Mouse (Mus musculus) neural tube, embryonic 14.5 days (tissue): ENCODE data around the gene Cxcr5. TPM values are rescaled to one million over a fixed set of nuclear protein-coding genes. Genes with fewer than 3 reads are reported as not detected.

ENCODE experiments used
- ATAC-seq: fragments of 200-750 bp; cut with Nextera tagmentation; 2 replicates; pipeline ENCODE4 v1.8.0; 2017; ENCODE audit warnings: low read depth, mild to moderate bottlenecking, moderate TSS enrichment, moderate library complexity
- H3K27ac ChIP-seq: fragments of 300-500 bp; sonication (generic); 2 replicates; pipeline ENCODE4 v1.5.1; 2014; ENCODE audit warnings: low read depth, mild to moderate bottlenecking, control low read depth, low read length, moderate library complexity, mixed read lengths
- H3K27me3 ChIP-seq: fragments of 300-500 bp; sonication (generic); 2 replicates; pipeline ENCODE4 v1.6.1; 2014; ENCODE audit warnings: low read length; ENCODE audit not compliant: control insufficient read depth, insufficient read depth
- H3K36me3 ChIP-seq: fragments of 300-500 bp; sonication (generic); 2 replicates; pipeline ENCODE4 v1.6.1; 2014; ENCODE audit warnings: low read length, mixed read lengths; ENCODE audit not compliant: control insufficient read depth, insufficient read depth
- H3K4me1 ChIP-seq: fragments of 300-500 bp; sonication (generic); 2 replicates; pipeline ENCODE4 v1.6.1; 2014; ENCODE audit warnings: low read length; ENCODE audit not compliant: control insufficient read depth, insufficient read depth
- H3K4me2 ChIP-seq: fragments of 300-500 bp; sonication (generic); 2 replicates; pipeline ENCODE4 v1.6.1; 2014; ENCODE audit warnings: mild to moderate bottlenecking, low read depth, low read length, control low read depth
- H3K4me3 ChIP-seq: fragments of 300-500 bp; sonication (generic); 2 replicates; pipeline ENCODE4 v1.5.1; 2014; ENCODE audit warnings: low read depth, low read length, control low read depth, mixed read lengths
- H3K9ac ChIP-seq: fragments of 300-500 bp; sonication (generic); replicated peaks from 2 replicates; pipeline ENCODE4 v1.6.1; 2014; ENCODE audit warnings: low read depth, mild to moderate bottlenecking, control low read depth, low read length, mixed read lengths
- H3K9me3 ChIP-seq: fragments of 300-500 bp; sonication (generic); 2 replicates; pipeline ENCODE4 v1.6.1; 2016; ENCODE audit warnings: low read length; ENCODE audit not compliant: control insufficient read depth
- WGBS: fragments of 180-500 bp; shearing (Covaris S2); extraction: QIAGEN DNeasy Blood & Tissue Kit; methylation state at CpG from one replicate; pipeline ENCODE4 v1.1.7; 2014; 5-methylcytosine and 5-hydroxymethylcytosine counted together
- polyA plus RNA-seq: library from polyadenylated mRNA; unstranded; fragments of >200 nt; fragmentation: Nextera tagmentation; extraction: Ambion mirVana; gene quantifications from 2 replicates; pipeline ENCODE4 v1.2.1, GENCODE M21; 2014

Gene Cxcr5
- polyA plus RNA-seq, 1 experiment from 2014 or later = not detected

- no peak overlapping the region for H3K27ac ChIP-seq
- H3K4me2 ChIP-seq = no peak overlapping the region
- no peak for ATAC-seq
Observed at GRCm38 (mm10) chr9:44591595-44592188, 30.0 kb upstream of the Cxcr5 start.

GRCm38 (mm10) chr9:44590969-44591368 is 29.3 kb upstream of the Cxcr5 start:
- H3K9ac ChIP-seq = no peak overlapping the region
- no peak overlapping the region for H3K4me3 ChIP-seq
- ATAC-seq = no peak
- H3K4me1 ChIP-seq = no peaks in the 10 kb centered on the region
- H3K36me3 ChIP-seq = no peaks in the 10 kb centered on the region
- H3K9me3 ChIP-seq = no peaks in the 10 kb centered on the region
- H3K27me3 ChIP-seq = no peaks in the 10 kb centered on the region
- no peak overlapping the region for H3K27ac ChIP-seq
- WGBS = 25% methylated on average over 2 of the region's 2 CpGs
- H3K4me2 ChIP-seq = no peak overlapping the region

More at GRCm38 (mm10) chr9:44591595-44592188, 30.0 kb upstream of the Cxcr5 start:
- H3K9me3 ChIP-seq = no peaks in the 10 kb centered on the region
- H3K9ac ChIP-seq = no peak overlapping the region
- no peaks in the 10 kb centered on the region for H3K36me3 ChIP-seq
- 83% methylated on average over 7 of the region's 7 CpGs for WGBS
- no peak overlapping the region for H3K4me3 ChIP-seq
- H3K4me1 ChIP-seq = no peaks in the 10 kb centered on the region
- no peaks in the 10 kb centered on the region for H3K27me3 ChIP-seq

GRCm38 (mm10) chr9:44589095-44589494 is 27.4 kb upstream of the Cxcr5 start:
- H3K9me3 ChIP-seq = no peaks in the 10 kb centered on the region
- H3K36me3 ChIP-seq = no peaks in the 10 kb centered on the region
- no peak overlapping the region for H3K4me2 ChIP-seq
- no peak overlapping the region for H3K9ac ChIP-seq
- no peak for ATAC-seq
- no peak overlapping the region for H3K4me3 ChIP-seq
- no peaks in the 10 kb centered on the region for H3K27me3 ChIP-seq
- H3K4me1 ChIP-seq = no peaks in the 10 kb centered on the region
- no peak overlapping the region for H3K27ac ChIP-seq

- no peaks in the 10 kb centered on the region for H3K9me3 ChIP-seq
- 76% methylated on average over 9 of the region's 9 CpGs for WGBS
- H3K36me3 ChIP-seq = no peaks in the 10 kb centered on the region
- no peak overlapping the region for H3K27ac ChIP-seq
- H3K4me1 ChIP-seq = no peaks in the 10 kb centered on the region
- no peak overlapping the region for H3K9ac ChIP-seq
- H3K4me3 ChIP-seq = no peak overlapping the region
- H3K27me3 ChIP-seq = no peaks in the 10 kb centered on the region
- no peak overlapping the region for H3K4me2 ChIP-seq
- no peak for ATAC-seq
Observed at GRCm38 (mm10) chr9:44588605-44589004, 26.9 kb upstream of the Cxcr5 start.

- no peaks in the 10 kb centered on the region for H3K36me3 ChIP-seq
- H3K27me3 ChIP-seq = no peaks in the 10 kb centered on the region
- H3K4me2 ChIP-seq = no peak overlapping the region
- H3K27ac ChIP-seq = no peak overlapping the region
- ATAC-seq = no peak
- H3K9me3 ChIP-seq = no peaks in the 10 kb centered on the region
- 91% methylated on average over 9 of the region's 9 CpGs for WGBS
- H3K4me3 ChIP-seq = no peak overlapping the region
- no peaks in the 10 kb centered on the region for H3K4me1 ChIP-seq
- no peak overlapping the region for H3K9ac ChIP-seq
Observed at GRCm38 (mm10) chr9:44587262-44588160, 25.8 kb upstream of the Cxcr5 start.

GRCm38 (mm10) chr9:44586640-44587261 is 25.1 kb upstream of the Cxcr5 start:
- no peak overlapping the region for H3K27ac ChIP-seq
- no peak overlapping the region for H3K4me2 ChIP-seq
- no peak overlapping the region for H3K9ac ChIP-seq
- H3K4me1 ChIP-seq = no peaks in the 10 kb centered on the region
- WGBS = 58% methylated on average over 8 of the region's 8 CpGs
- H3K27me3 ChIP-seq = no peaks in the 10 kb centered on the region
- no peaks in the 10 kb centered on the region for H3K9me3 ChIP-seq
- no peak overlapping the region for H3K4me3 ChIP-seq
- ATAC-seq = no peak
- no peaks in the 10 kb centered on the region for H3K36me3 ChIP-seq

- Histone ChIP-seq H3K4me2 (no peak overlapping the region), H3K9me3 (no peaks in the 10 kb centered on the region), H3K4me3 (no peak overlapping the region), H3K9ac (no peak overlapping the region), H3K27me3 (no peaks in the 10 kb centered on the region), H3K27ac (no peak overlapping the region), H3K36me3 (no peaks in the 10 kb centered on the region), H3K4me1 (no peaks in the 10 kb centered on the region)
- WGBS = 89% methylated on average over 16 of the region's 16 CpGs
- no peak for ATAC-seq
Observed at GRCm38 (mm10) chr9:44582390-44582789, 20.7 kb upstream of the Cxcr5 start.

GRCm38 (mm10) chr9:44581423-44581822 is 19.7 kb upstream of the Cxcr5 start:
- H3K4me2 ChIP-seq = no peak overlapping the region
- no peak overlapping the region for H3K27ac ChIP-seq
- no peaks in the 10 kb centered on the region for H3K36me3 ChIP-seq
- ATAC-seq = no peak
- H3K4me1 ChIP-seq = no peaks in the 10 kb centered on the region
- no peaks in the 10 kb centered on the region for H3K9me3 ChIP-seq
- no peaks in the 10 kb centered on the region for H3K27me3 ChIP-seq
- 13% methylated on average over 3 of the region's 3 CpGs for WGBS
- H3K9ac ChIP-seq = no peak overlapping the region
- H3K4me3 ChIP-seq = no peak overlapping the region

GRCm38 (mm10) chr9:44580085-44580484 is 18.4 kb upstream of the Cxcr5 start:
- Histone ChIP-seq H3K4me3 (no peak overlapping the region), H3K27ac (no peak overlapping the region), H3K4me1 (no peaks in the 10 kb centered on the region), H3K9ac (no peak overlapping the region), H3K36me3 (no peaks in the 10 kb centered on the region), H3K27me3 (no peaks in the 10 kb centered on the region), H3K4me2 (no peak overlapping the region), H3K9me3 (no peaks in the 10 kb centered on the region)
- WGBS = 87% methylated on average over 5 of the region's 5 CpGs
- ATAC-seq = no peak
